Mouse (Mus musculus) adrenal gland, postnatal 4 days (tissue): ENCODE measurements around the gene Cxcl12. TPM values are rescaled to one million over a fixed set of nuclear protein-coding genes. Genes with fewer than 3 reads are reported as not detected.

ENCODE experiments used
- DNase-seq, 2 experiments: peaks; one replicate each; pipeline ENCODE4 v3.0.0; 2021 to 2022; ENCODE audit warnings: low spot score in 2 of 2, mixed read lengths in 2 of 2
- total RNA-seq, 2 experiments: library from RNA; stranded (reverse); gene quantifications; 2 replicates each; pipeline ENCODE4 v1.2.3; 2021

Gene Cxcl12
- total RNA-seq, 2 experiments from 2014 or later = 70.0 to 80.4 TPM

DNA sequence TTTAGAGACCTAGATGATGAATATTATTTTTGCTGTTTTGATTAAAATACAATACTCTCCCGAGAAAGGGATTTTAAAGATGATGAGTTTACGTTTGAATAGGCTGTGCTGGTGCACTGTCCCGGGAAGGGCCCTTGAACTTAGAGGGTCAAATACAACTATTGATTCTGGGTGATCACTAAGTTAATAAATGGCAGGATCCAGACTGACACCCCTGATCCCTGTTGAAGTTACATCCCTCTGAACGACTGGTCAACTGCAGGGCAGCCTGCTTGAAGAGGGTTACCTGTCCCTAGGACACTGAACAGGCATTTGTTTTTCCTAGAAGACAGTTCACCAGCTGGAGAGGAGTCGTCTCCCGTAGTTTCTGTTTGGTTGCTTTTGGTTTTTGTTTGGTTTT lies 4.0 kb downstream of the Cxcl12 start:
- no peak for DNase-seq

DNA sequence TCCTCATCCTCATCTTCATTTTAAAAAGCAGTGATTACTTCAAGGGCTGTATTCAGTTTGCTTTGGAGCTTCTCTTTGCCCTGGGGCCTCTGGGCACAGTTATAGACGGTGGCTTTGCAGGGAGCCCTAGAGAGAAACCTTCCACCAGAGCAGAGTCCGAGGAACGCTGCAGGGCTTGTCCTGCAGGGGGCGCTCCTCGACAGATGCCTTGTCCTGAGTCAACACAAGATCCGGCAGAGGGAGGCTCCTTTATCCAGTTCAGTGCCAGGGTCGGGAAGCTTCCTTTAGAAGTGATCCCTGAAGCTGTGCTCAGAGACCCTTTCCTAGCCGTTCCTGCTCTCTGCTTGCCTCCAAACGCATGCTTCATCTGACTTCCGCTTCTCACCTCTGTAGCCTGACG lies 5.5 kb downstream of the Cxcl12 start:
- DNase-seq = peak; percentile 38 to 62

DNA sequence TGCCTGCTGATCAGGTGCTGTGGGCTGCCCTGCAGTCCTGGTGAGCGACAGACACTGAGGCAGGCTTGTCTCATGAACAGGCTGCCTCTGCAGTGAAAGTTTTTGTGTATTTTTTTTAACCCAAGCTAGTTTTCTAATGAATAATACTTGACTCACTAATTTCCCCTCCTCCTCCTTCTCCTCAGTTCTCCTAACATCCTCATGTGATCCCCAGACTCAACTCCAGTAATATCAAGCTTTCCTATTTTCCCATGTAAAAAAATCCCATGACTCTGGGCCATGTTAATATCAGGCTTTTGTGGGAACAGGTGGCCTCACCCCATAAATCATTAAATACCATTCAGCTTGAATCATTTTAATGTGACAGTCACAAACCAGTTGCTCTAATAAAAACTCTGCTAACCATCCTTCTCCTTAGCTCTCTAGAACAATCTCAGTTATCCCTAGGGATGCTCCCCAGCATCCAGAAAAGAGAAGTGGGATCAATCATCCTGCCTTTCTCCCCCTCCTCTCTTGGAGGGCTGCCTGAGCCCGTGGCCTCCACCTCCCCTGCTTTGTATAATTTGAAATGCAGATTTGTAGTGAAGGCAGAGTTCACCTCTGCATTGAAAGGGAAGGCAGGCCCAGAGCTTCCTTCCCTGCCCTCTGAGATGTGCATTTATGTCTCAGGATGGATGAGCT lies 6.9 kb downstream of the Cxcl12 start:
- no peak for DNase-seq

DNA sequence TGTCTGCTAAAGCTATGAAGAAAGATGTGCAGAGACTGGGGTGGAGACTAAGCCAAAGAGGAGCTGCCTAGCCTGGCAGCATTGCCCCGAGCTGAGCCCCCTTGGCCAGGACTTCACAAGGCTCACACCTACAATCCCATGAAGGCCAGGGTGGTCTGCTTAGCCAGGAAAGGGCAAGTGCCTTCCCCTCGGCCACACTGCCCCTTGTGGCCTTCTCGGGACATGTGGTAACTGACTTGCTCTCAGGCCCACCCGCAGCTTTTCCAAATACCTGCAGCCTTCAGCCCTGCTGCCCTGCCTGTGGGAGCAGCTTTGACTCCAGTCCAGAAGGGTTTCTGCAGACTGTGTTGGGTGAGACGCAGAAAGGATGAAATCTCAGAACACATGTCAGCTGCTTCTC lies 8.1 kb downstream of the Cxcl12 start:
- no peak for DNase-seq

DNA sequence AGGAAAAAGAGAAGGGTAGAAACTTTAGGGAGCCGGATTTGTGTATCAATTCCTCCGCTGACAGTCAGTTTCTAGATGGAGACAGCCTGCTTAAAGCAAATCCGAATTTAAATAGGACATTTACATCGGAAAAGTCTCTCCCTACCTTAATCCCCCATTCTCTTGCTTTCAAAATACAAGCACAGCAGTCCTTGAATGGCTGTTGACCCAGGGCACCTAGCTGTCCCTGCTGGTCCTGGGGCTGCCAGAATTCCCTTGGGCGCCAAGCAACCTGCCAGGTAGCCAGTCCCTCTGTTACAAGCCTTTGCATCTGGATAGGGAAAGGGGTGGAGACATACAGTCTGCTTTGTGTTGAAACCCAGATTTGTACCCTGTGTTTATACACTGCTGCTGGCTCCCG lies 12.0 kb downstream of the Cxcl12 start:
- no peak for DNase-seq

DNA sequence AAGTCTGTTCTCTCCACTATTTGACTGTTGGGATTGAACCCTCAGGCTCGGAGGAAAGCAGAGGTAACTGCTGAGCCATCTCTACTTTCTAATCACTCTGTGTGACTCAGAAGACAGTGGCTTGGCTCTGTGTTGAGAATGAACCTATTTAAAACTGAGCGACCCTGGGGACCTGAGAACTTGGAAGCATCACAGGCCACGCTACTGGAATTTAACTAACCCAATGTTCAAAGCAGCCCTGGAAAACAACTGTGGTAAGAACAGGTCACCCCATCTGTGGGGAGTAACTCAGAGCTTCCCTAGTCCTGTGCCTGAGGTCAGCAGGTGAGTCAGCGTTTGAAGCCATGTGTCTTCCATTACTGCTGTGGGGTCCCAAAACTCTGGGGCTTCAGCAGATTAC lies 17.0 kb downstream of the Cxcl12 start:
- DNase-seq = no peak

DNA sequence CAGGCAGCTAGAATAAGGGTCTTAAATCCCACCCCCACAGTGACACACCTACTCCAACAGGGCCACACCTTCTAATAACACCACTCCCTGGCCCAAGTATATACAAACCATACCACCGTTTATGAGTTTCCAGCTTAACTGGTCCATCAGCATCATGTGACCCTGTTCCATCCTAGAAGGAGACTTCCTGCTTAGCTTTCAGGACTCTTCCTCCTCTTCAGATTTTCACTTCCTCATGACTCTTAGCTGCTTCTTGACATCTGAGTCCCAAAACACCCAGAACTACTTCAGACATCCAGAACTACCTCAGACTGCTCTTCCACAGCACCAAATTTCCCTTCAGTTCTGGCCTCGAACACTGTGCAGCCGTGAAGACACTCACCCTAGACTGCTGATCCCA lies 22.1 kb downstream of the Cxcl12 start:
- DNase-seq = no peak

DNA sequence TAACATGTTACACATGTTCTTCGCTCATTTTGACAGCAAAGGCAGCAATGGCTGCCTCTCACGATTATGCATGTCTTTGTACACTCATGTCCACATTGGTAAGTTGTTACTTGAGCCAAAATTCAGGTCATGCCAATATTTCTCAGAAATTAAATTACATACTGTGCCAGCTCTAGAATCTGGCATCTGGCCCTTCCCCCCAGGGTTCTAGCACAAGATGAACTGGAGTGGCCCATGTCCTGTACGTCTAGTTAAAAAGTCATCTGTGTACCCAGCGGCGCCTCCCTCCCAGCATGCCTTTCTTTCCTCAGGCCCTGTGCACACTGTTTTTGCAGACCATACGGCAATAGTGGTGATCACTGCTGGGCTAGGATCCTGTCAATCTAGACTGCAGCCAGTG lies 23.4 kb downstream of the Cxcl12 start:
- DNase-seq = no peak

DNA sequence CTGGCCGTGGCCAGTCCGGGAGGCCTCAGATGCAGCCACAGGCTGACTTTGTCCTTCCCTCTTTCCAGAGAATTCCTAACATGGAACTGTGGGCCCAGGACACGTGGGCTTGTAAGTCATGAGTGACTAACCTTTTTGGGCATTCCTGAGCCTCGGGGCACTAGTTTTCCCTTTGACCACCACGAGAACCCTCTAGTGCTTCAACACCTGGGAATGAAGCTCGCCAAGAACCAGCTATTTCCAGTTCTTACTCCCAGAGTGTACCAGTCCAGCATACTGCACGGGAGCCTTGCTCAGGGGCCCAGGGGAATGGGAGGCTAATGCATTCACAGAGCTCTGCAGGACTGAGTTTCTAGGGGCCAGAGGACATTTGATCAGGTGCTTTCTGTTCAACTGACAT lies 24.3 kb downstream of the Cxcl12 start:
- DNase-seq = no peak

DNA sequence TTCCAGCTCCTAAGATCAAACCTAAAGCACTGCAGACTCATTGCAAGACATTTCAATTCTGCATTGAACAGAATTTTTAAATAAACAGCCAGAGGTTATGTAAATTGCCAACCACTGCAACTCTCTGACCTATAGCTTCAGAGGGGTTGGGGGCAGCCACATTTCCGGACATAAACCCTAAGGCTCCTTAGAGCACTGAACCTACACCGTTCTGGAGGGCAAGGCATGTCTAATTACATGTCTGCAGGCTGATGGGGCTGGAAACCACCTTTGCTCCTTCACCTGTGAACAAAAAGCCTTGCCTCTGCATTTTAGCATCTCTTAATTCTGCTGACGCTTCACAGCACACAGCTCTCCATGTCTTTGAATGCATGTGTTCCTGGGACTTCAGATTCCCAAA lies 26.9 kb downstream of the Cxcl12 start:
- no peak for DNase-seq

DNA sequence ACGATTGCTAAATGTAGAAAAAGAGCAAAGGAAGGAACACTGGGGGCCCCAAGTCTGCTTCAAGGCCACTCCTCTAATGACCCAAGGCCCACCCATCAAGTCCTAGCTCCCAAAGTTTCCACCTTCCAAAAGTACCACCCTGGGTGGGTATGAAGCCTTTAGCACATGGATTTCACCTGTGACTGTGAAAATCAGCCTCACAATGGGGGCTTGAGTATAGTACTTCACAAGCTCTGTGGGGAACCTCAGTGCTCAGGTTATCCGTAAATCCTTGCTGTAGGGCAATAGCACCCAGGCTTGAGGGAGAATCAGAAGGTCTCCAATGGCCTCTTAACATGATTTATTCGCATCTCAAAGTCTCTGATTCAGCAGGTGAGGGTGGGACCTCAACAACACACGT lies 30.5 kb downstream of the Cxcl12 start:
- no peak for DNase-seq

DNA sequence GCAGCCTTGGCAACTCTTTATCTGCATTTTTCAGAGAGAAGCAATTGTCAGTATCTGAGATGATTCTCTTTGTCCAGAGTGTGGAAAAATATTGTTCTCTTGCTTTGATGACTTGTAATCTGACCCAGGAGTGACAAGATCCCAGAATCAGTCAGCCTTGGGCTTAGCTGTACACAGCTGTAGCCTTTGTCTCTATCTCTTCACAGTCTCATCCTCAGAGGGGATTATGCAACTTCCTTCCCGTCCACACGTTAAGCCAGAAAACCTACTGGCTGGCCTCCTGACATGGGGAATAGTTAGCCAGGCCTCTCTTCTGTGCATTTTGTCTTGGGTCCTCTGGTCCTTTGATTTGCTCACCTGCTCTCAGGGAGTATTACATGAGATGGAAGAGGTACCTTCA lies 31.4 kb downstream of the Cxcl12 start:
- no peak for DNase-seq

DNA sequence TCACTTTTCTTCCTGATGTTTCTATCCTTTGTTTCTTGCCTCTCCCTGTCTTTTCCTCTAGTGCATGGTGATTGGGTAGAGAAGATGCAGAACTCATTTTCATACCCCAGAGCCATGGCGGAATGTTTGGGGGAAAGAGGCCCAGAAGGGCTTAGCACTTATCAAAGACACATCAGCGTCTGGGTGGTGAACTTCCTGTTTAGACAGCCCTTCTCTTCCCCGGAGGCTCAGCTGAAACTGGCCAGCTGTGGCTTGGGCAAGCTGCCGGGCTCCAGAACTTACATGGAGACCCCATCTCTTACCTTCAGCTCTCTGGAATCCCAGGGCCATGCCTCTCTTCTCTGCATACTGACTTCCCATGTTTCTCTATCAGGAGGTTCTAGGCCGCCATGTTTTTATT lies 32.6 kb downstream of the Cxcl12 start:
- no peak for DNase-seq

DNA sequence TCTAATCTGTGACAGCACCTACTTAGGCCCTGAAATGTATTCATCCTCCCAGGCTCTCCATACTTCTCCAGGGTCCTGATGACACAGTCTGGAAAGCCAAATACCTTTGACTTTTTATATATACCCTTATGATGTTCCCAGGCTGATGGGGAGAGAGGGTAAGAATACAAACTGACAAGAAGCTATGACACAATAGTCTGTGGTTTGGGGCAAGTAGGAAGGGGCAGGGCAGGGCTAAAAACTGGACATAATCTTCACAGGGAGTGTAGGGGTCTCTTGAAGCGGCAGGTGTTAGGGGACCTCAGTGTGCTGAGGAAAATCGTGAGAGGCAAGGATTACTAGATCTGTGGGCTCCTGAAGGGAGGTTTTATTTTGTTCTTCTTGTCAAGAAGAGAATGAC lies 33.1 kb downstream of the Cxcl12 start:
- DNase-seq = no peak

DNA sequence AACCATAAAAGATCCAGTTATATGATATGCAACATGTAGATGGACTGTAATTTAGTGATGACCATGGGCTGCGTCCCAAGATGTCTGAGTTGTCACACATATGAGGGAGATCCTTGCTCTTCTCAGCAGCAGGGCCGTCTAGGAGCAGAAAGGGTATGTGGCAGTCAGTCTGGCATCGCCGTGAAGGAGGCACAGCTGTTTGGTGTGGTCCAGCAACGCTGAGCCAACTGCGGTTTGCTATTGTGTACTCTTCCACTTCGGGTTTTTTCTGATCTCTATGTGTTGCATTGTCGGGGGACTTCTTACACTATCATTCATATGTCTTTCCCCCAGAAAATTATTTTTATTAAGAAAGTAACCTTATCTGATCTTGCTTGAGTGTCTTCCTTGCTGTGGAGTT lies 33.5 kb downstream of the Cxcl12 start:
- DNase-seq = no peak

DNA sequence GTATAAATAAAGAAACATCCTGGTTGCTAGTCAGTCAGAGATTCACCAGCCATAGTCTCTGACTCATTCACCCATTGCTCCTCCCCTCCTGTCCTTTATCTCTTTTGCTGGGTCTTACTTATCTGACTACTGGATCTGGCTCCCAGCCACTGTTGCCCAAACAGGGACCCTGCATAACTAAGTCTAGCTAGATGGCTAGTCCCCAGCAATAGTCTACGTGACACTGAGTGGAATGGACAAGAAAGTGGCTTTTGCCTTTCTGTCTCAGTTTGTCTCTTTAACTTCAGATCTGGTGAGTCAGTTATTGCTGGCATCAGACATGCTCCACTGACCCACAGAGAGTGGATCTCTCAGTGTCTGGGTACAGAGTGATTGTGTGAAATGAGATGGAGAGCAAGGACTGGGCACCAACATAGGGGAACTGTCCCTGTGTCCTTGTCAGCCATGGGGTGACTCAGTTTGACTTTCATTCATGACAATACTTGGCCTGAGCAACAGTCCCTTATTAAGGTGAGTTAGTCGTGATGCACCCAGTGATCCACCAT lies 34.6 kb downstream of the Cxcl12 start:
- DNase-seq = no peak

DNA sequence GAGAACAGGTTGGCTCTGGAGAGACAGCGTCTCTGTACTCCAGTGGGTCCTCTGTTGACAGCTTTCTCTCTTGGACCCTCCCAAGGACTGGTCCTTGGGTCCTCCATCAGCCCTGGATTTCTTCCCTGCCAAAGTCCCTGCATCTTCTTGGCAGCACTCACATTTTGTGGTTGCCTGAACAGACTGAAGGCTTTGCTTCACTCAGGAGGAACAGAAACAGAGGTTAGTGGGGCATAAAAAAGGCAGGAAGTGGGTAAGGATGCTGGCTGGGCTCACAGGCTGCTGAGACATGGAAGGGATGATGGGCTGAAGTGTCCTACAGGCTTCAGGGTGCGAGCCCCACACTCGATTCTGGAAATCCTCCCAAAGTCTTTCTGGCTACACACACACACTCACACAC lies 35.8 kb downstream of the Cxcl12 start:
- no peak for DNase-seq

DNA sequence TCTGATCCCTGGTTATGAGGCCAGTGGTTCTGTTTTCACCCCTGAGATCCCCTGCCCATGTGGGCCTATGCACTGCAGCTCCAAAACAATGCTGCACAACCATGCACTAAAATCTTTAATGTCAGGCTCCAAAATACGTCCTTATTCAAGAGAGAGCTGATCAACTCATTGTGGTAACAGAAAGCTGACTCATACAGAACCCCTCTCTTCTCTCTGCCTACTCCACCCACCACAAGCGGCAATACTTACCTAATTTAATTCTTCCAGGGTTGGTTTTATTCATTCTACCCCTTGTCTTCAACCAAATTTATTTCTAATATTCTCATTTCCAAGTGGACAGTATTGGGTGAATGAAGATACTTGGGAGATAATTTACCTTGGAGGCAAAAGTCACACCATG lies 38.5 kb downstream of the Cxcl12 start:
- DNase-seq = no peak

DNA sequence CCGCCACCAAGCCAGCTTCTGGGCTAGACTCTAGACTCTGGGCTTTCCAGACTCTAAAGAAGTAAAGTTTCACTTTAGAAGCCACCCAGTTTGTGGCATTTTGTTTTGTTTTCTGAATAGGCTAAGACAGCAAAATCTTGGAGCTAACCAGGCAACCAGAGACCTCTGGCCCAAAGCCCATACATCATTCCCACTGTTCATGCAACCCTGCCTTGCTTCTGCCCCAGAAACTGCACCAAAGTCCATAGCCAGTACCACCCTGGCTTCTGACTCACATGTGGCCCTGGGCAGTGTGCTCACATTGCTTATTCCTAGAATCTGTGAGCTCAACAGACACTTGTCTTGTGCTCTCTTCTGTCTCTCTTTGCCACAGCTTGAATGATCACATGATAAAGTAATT lies 39.0 kb downstream of the Cxcl12 start:
- DNase-seq = no peak

DNA sequence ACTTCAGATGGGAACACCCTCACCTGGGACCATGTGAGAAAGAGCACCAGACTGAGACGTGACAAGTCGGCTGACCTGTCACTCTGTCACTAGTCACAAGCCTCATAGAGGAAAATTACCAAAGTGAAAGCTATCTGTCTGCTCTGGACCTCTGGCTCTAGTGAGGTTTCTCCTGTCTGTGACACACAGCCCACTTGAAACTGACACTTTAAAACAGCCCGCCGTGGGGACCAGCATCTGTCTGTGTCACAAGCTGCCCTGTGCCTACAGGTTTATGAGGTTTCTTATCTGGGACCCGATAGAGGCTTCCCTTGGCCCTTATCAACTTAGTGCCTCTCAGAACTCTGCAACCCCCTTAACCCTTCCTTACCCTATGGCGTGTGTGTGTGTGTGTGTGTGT lies 41.8 kb downstream of the Cxcl12 start:
- no peak for DNase-seq

DNA sequence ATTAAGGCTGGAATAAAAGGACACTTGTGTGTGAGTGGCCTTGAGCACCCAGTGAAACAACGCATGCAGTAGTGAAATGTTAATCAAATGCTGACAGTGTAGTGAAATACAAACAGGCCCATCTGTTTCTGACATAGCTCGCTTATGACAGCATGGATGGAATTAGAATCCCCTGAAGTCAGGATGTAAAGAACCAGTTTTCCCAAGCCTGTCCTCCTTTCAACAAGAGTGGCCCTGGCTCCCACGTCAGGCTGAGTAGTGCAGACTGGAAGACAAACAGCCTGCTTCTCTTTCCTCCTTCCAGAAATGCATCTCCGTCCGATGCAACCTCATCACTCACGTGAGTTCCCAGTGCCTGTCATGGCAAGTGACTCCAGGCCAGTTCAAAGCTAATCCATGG lies 42.2 kb downstream of the Cxcl12 start:
- no peak for DNase-seq

DNA sequence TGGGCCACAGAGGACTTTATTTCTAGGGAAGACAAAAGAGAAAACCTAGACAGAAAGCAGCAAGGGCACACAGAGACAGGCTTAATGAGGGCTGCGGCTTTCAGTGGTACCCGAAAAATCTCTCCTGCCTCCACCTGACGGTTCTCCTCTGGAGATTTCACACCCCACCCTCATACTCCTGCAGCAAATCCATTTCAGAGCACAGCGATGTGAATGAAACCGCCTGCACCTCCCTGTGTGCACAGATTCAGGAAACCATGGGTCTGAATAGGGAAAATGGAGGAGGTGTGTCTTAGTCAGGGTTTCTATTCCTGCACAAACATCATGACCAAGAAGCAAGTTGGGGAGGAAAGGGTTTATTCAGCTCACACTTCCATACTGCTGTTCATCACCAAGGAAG lies 46.2 kb downstream of the Cxcl12 start:
- no peak for DNase-seq

DNA sequence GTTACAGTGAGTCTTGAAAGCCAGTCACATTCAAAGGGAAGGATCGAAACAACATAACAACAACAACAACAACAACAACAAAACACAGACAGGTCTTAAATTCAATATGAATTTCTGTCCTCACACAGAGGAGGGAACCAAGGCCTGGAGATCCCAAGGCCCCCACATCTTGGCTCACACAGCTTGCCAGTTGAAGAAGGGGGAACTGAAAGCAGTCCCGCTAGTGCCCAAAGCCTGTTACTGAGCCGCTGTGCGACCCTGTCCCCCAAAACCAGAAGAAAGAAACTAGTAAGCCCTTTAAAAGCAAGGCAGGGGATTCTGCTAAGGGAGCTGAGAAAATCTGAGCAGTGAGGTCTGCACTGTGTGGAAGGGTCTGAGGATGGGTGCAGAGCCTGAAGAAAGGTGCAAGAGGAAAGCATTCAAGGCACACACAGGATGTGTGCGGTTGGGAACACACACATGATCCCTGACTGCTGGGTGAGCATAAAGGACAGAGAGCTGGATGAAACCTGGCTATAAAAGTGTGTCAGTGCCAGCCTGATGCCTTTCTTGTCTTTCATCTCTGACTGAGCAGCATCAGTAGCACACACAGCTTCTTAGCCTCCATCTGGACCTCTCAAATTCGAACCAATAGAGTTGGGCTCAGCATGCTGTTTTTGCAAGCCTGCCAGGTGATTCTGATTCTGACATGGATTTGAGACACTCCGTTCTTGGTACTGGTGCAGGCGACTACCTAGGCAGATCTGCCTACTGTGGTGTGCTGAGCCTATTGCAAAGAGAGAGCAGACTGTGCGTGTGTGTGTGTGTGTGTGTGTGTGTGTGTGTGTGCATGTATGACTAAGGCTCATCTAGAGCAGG lies 50.3 kb downstream of the Cxcl12 start:
- DNase-seq = no peak
